8 mouse cellular contexts compared by ENCODE assay signal in the genomic region with DNA sequence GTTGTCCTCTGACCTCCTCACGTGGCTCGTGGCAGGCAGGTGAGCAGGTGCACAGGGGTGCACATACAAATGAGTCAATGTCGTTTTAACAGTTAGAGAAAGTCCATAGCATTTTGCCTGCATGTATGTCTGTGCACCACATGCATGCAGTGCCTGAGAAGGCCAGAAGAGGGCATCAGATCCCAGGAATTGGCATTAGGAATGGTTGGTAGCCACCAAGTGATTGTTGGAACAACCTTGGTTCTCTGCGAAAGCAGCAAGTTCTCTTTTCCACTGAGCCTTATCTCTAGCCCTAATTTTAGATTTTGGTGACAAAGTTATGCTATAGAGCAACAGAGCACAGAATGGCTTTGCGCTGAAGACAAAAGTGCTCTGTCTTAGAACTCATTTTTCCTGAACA. TPM values are rescaled to one million over a fixed set of nuclear protein-coding genes. Genes with fewer than 3 reads are reported as not detected.
DNase-seq lines count a peak whose midpoint lies in the region; ATAC-seq lines count a peak whose summit lies in the region.

No protein-coding gene starts in this region.

- peak; percentile 84 to 88 for DNase-seq in cerebellum, postnatal 14 days
- DNase-seq in cerebellum, adult 11-12 months, result no peak
- DNase-seq in CD8-positive naive resting alpha-beta T cell, adult 2 months (ENCODE audit: low read depth in 2 of 2, low spot score in 2 of 2), result peak; percentile 20 to 44
- peak; percentile 60 for DNase-seq in c-Kit-positive CD71-negative TER-119-negative erythroid progenitor cells, embryonic 14.5 days (ENCODE audit: low read depth)
- peak; percentile 67 for DNase-seq in gastrocnemius, postnatal 10 days
- peak; percentile 29 for DNase-seq in layer of hippocampus, adult 9-11 months
- peak; percentile 57 for DNase-seq in testis, postnatal 14 days (ENCODE audit: low spot score)

- peak; percentile 65 for ATAC-seq in megakaryocyte progenitor cell, adult 5-6 weeks (replicated peaks; ENCODE audit: poor library complexity)

RNA-seq across cellular contexts. Expression of a gene that starts 16.7 kb away (rescaled TPM):
- 1 to 10 TPM; 8.6 to 9.8 TPM for total RNA-seq in gastrocnemius, postnatal 10 days (2021)
- 6.4 and 8.0 TPM in 2 replicates for total RNA-seq in megakaryocyte progenitor cell, adult 5-6 weeks (2015)
- total RNA-seq in megakaryocyte progenitor cell, adult 5-6 weeks (2017), result 5.6 and 5.7 TPM in 2 replicates
